Mouse (Mus musculus) G1E (cell line): ENCODE results near the gene Boc. TPM values are rescaled to one million over a fixed set of nuclear protein-coding genes. Genes with fewer than 3 reads are reported as not detected.

Experiments used
- ATAC-seq: 2 replicates; pipeline ENCODE4 v1.8.0; 2016; ENCODE audit warnings: mild to moderate bottlenecking; ENCODE audit not compliant: insufficient number of reproducible peaks, poor library complexity, low FRiP score, severe bottlenecking; ENCODE audit errors: extremely low read depth
- DNase-seq: peaks from one replicate; pipeline ENCODE4 v3.0.0; 2012; ENCODE audit warnings: low spot score
- H3K27me3 ChIP-seq: 2 replicates; pipeline ENCODE4 v1.6.1; 2012; ENCODE audit warnings: mild to moderate bottlenecking, low read length, inconsistent platforms; ENCODE audit not compliant: insufficient read depth
- H3K36me3 ChIP-seq: replicated peaks from 2 replicates; pipeline ENCODE3; 2012; ENCODE audit warnings: mild to moderate bottlenecking, inconsistent platforms
- H3K4me1 ChIP-seq: 2 replicates; pipeline ENCODE4 v1.6.1; 2012; ENCODE audit warnings: low read depth, low read length, inconsistent platforms, mixed read lengths; ENCODE audit not compliant: insufficient read depth
- H3K4me3 ChIP-seq: 2 replicates; pipeline ENCODE4 v1.5.1; 2012; ENCODE audit warnings: low read depth, mild to moderate bottlenecking, inconsistent platforms, low read length, moderate library complexity, mixed read lengths
- H3K9me3 ChIP-seq: replicated peaks from 2 replicates; pipeline ENCODE4 v1.6.1; 2012; ENCODE audit warnings: inconsistent platforms
- CTCF ChIP-seq: IDR thresholded peaks from 2 replicates; pipeline ENCODE4 v1.5.1; 2012; ENCODE audit warnings: low read depth, low read length, inconsistent platforms, mixed read lengths
- GATA1 ChIP-seq: IDR thresholded peaks from 2 replicates; pipeline ENCODE4 v1.6.1; 2012; ENCODE audit warnings: borderline replicate concordance, low read length, inconsistent platforms, mixed read lengths
- GATA2 ChIP-seq: IDR thresholded peaks from 2 replicates; pipeline ENCODE4 v1.6.1; 2012; ENCODE audit warnings: low read depth, low read length, inconsistent platforms, borderline replicate concordance
- POLR2AphosphoS5 ChIP-seq: IDR thresholded peaks from 2 replicates; pipeline ENCODE4 v1.6.1; 2012; ENCODE audit warnings: low read depth, low read length, inconsistent platforms; ENCODE audit not compliant: insufficient replicate concordance
- TAL1 ChIP-seq: conservative IDR thresholded peaks from 2 replicates; pipeline ENCODE4 v1.6.1; 2012; ENCODE audit warnings: low read depth, low read length, inconsistent platforms, mixed read lengths
- polyA plus RNA-seq: library from polyadenylated mRNA; stranded (reverse); fragments of >175 nt; gene quantifications from 2 replicates; pipeline ENCODE4 v1.2.3, GENCODE M21; 2012
- total RNA-seq, 2 experiments: library from RNA; stranded (forward) in 1 of 2; stranded (reverse) in 1 of 2; fragments of 200-1000 nt in 1 of 2; fragments of >200 nt in 1 of 2; fragmentation: Nextera tagmentation in 1 of 2; gene quantifications; 2 replicates each; pipeline ENCODE4 v1.2.3; 2014 to 2017

Boc gene
- total and polyA plus RNA-seq, 3 experiments = not detected

DNA sequence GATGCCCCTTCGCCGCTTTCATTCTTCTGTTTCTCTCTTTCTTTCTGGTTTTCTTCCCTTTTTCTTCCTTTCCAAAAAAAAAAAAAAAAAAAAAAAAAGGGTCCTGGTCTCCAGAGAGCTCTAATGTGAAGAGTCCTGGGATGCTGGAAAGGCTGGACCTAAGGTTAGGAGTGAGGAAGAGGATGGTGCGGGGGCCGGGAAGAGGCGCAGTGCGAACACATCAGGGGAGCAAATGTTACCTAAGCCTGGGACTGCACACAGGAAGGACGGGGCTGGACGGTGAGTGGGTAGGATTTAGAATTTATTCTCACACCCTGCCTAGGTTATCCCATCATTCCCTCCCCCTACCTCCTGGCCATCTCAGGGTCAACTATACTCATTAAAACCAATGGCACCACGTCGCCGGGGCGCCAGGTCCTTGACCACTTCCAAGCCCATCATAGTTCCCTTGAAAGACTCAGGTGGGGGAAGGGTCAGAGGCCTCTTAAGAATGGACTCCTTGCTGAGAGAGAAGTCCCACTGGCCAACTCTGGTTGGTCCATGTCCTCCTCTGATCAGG lies 27.4 kb downstream of the Boc start:
- DNase-seq (no peak), ATAC-seq (no peak)
- no peak overlapping the region for H3K4me3 ChIP-seq
- TF ChIP-seq POLR2AphosphoS5 (no peak), TAL1 (no peak), CTCF (no peak), GATA1 (no peak), GATA2 (no peak)
- H3K27me3 ChIP-seq = no peaks in the 10 kb centered on the region
- H3K4me1 ChIP-seq = no peaks in the 10 kb centered on the region
- no peaks in the 10 kb centered on the region for H3K9me3 ChIP-seq
- H3K36me3 ChIP-seq = no peaks in the 10 kb centered on the region

DNA sequence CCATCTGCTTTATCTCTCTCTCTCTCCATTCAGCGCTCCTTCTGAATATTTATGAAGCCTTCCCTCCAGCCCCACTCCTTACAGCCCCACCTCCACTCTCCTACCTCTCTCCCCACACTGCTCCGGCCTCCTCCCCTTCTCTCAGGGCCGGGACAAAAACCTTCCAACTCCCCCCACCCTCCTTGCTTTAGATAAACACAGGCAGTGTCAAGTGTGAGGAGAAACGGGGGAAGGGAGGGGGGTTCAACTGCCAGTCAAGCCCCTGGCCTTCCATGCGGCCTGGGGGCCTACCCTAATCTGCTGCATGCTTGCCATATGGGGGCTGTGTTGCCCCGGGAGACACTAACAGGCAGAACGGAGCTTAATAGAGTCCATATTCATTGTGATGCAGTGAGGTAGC lies 27.9 kb downstream of the Boc start:
- Histone ChIP-seq H3K36me3 (no peaks in the 10 kb centered on the region), H3K9me3 (no peaks in the 10 kb centered on the region), H3K27me3 (no peaks in the 10 kb centered on the region), H3K4me3 (no peak overlapping the region), H3K4me1 (no peaks in the 10 kb centered on the region)
- no peak for TF ChIP-seq TAL1
- TF ChIP-seq CTCF = no peak
- TF ChIP-seq GATA1 = no peak
- TF ChIP-seq POLR2AphosphoS5 = no peak
- TF ChIP-seq GATA2 = no peak
- DNase-seq = no peak
- no peak for ATAC-seq

DNA sequence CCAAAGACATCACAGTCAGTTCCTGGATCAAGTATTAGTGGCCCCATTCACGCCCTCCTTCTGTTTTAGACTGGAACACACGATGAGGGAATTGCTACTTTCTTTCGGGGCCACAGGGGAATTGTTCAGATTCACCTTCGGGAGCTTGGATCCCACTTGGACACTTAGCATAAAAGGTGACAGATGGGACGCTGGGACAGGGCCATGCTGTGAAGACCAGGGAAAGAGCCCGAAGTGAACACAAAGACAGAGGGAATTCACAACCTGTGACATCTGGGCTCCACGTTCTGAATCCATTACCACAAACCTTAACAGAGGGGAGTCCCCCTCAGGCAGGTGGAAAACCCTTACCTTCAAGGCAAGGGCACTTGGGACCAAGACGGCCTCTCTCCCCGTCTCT lies 28.5 kb downstream of the Boc start:
- ATAC-seq = no peak
- Histone ChIP-seq H3K27me3 (no peaks in the 10 kb centered on the region), H3K4me3 (no peak overlapping the region), H3K4me1 (no peaks in the 10 kb centered on the region), H3K9me3 (no peaks in the 10 kb centered on the region), H3K36me3 (no peaks in the 10 kb centered on the region)
- DNase-seq = no peak
- TF ChIP-seq TAL1 (no peak), CTCF (no peak), POLR2AphosphoS5 (no peak), GATA2 (no peak), GATA1 (no peak)

DNA sequence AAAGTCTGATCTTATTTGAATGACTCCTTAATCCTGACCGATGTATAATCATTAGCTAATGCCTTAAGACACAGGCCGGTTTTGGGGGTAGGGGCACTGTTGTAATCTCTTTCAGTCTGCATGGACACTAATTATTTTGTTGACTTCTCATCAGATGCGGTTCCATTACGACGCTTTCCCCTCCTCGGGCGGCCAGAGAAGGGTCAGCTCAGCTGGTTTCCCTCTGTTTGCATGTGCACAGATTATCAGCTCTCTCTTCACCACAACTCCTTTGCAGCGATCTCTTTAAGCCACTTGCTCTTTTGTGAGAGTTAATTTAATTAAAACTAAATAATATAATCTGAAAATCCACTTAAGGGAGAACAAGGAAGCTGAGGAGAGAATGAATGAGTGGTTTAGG lies 29.0 kb downstream of the Boc start:
- Histone ChIP-seq H3K27me3 (no peaks in the 10 kb centered on the region), H3K36me3 (no peaks in the 10 kb centered on the region), H3K9me3 (no peaks in the 10 kb centered on the region), H3K4me1 (no peaks in the 10 kb centered on the region), H3K4me3 (no peak overlapping the region)
- TF ChIP-seq GATA1 = no peak
- TF ChIP-seq CTCF = no peak
- no peak for TF ChIP-seq TAL1
- TF ChIP-seq GATA2 = no peak
- no peak for TF ChIP-seq POLR2AphosphoS5
- ATAC-seq = no peak
- no peak for DNase-seq

DNA sequence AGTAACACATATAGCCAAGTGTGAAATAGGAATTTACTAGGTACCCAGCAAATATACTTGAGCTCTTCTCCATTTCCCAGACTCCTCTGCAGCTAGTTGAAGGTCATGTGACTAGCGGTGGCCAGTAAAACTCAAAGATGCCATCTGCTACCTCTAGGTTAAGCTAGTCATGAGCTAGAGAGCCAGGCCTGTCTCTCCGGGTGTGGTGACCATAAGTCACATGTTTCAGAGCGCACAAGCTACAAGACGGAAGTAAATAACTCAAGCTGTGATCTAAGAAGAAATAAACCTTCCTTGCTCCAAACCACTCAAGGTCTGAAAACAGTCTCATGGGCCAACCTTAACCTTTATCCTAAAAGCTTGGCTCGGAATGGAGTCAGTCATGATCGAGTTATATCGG lies 29.7 kb downstream of the Boc start:
- DNase-seq = no peak
- ATAC-seq = no peak
- H3K4me3 ChIP-seq = no peak overlapping the region
- no peaks in the 10 kb centered on the region for H3K4me1 ChIP-seq
- no peaks in the 10 kb centered on the region for H3K36me3 ChIP-seq
- H3K9me3 ChIP-seq = no peaks in the 10 kb centered on the region
- H3K27me3 ChIP-seq = no peaks in the 10 kb centered on the region
- no peak for TF ChIP-seq CTCF
- no peak for TF ChIP-seq TAL1
- no peak for TF ChIP-seq GATA2
- no peak for TF ChIP-seq GATA1
- no peak for TF ChIP-seq POLR2AphosphoS5

DNA sequence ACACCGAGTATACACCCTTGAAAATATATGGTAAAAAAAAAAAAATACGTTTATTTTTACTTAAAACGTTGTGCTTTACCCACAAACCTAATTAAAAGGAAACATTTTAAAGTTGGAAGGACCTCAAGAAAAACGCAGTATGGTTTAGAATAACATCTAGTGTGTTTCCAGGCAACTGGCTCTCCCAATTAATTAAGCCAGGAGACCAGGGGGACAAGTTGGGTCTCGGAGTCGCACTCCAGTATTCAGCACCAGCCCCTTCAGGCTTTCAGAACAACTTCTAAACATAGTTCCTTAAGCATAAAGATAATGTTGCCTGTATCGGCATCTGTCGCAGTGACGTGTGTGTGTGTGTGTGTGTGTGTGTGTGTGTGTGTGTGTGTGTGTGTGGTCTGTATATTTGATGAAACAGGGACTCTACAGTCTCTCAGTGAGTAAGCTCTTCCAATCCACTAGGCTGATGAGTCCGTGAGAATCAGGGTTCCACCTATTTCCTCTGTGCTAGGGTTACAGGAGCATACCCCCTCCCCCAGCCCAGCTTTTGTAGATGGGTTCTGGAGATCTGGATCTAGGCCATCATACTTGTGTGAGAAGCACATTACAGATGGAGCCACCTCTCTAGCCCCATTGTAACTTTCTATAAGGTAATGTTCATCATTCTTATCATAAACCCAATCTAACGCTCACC lies 31.3 kb downstream of the Boc start:
- TF ChIP-seq GATA2 (no peak), POLR2AphosphoS5 (no peak), GATA1 (no peak)
- Histone ChIP-seq H3K4me1 (no peaks in the 10 kb centered on the region), H3K36me3 (no peaks in the 10 kb centered on the region), H3K27me3 (no peaks in the 10 kb centered on the region), H3K9me3 (no peaks in the 10 kb centered on the region), H3K4me3 (no peak overlapping the region)
- DNase-seq (no peak), ATAC-seq (no peak)

DNA sequence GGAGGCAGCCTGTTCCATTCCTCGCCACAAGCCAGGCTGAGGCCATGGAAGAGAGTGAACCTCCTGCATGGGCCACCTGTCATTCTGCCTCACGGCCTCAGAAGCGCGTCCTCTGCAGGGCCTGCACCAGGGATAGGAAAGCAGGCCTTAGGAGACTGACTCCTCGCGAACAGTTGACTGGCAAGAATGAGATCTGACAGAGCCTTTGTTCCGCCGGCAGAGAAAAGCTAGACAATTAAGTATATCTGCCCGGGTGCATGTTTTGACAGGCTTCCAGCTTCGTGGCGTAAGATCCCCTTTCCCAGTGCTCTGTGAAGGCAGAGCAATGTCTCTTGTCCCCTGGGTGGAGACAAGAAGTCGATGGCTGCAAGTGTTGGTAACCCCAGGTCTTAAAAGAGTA lies 32.0 kb downstream of the Boc start:
- DNase-seq (no peak), ATAC-seq (no peak)
- TF ChIP-seq CTCF (no peak), POLR2AphosphoS5 (no peak)
- H3K4me1 ChIP-seq = no peaks in the 10 kb centered on the region
- H3K36me3 ChIP-seq = no peaks in the 10 kb centered on the region
- H3K4me3 ChIP-seq = no peak overlapping the region
- no peaks in the 10 kb centered on the region for H3K9me3 ChIP-seq
- H3K27me3 ChIP-seq = no peaks in the 10 kb centered on the region
